Mouse (Mus musculus) MEL-GATA-1-ER (cell line): ENCODE data around the gene Bank1.
"Not testable (repeated sequence)": the region's sequence is repeated elsewhere in the genome, so short reads cannot be mapped to it uniquely, and the experiment has no call there.

Source experiments
- DNase-seq: peaks from one replicate; pipeline ENCODE4 v3.0.0-alpha.2; 2012; ENCODE audit warnings: low read depth; ENCODE audit errors: extremely low read depth

Gene Bank1

GRCm38 (mm10) chr3:136325783-136326182 lies at the start of gene Bank1:
TSS of gene Bank1 (minus strand) at chr3:136326066.
- no peak for DNase-seq

DNA sequence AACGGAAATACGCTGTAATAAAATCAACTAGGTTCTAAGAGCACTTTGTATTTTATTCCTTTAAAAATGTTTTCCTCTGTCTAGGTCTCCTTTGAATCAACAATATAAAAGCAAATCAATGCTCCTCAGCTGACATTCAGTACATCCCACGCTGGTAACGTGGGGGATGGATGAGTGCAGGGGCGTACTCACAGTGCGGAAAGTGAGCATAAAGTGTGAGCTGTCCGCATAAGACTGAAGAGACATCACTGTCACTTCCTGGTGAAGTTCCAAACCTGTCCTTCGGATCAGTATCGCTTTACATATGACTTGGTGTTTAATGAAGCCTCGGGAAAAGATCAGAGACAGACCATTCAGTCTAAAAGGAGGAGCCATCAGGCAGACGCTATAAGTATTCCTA lies 44.0 kb upstream of the Bank1 start:
- no peak for DNase-seq

GRCm38 (mm10) chr3:136369466-136369865 lies 43.6 kb upstream of the Bank1 start:
- DNase-seq = no peak

- DNase-seq = no peak
These were observed 42.7 kb upstream of the Bank1 start for GRCm38 (mm10) chr3:136368505-136368999.

- DNase-seq = no peak
These were observed 23.8 kb upstream of the Bank1 start for GRCm38 (mm10) chr3:136349690-136350089.

DNA sequence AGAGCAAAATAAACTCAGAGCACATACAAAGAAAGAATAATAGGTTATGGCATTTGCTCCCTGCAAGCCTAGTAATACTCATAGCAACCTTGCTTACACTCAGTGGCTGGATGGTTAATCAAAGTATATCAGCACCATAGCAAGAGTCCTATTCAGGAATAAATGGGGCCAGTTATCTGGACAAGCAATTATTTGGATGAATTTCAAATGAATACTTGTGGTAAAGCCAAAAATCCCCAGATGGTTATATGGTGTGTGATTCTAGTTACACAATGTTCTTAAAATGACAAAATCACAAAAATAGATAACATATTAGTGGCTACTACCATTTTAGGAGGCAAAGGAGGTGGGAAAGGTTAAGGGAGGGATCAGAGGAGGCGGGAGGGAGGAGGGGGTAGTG lies 22.7 kb upstream of the Bank1 start:
- DNase-seq = no peak

- DNase-seq = no peak
These were observed 21.4 kb upstream of the Bank1 start for GRCm38 (mm10) chr3:136347277-136347676.

DNA sequence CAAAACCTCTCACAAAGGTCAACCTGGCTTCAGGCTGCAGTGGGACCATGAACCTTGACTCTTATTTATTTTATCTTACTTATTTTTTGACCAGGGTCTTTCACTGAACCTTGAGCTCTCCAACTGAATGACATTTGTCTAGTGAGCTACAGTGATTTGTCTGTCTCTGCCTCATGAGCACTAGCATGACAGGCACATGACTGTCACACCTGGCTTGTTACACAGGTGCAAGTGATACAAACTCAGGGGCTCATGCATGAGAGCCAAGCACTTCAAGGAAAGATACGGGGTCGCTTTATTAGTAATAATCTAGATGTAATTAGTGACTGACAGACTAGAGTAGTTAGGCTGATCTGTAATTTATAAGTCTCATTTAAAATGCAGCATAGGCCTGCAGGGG lies 16.0 kb upstream of the Bank1 start:
- no peak for DNase-seq

DNA sequence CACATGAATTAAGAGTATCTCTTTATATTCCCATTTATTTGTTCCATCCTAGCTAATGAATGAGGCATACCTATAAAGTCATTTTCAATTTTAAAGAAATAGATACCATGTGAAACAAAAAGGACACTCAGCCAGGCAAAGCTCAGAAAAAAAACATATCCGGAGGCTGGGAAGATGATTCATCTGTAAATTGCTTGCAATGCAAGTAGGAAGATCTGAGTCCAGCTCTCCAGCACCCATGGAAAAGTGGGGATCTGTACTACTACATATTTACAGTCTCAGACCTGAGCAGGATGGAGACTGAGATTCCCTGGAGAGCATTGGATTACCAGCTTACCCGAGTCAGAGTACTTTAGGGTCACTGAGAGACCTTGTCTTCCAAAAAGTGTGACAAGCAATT lies 14.0 kb upstream of the Bank1 start:
- DNase-seq = no peak

DNA sequence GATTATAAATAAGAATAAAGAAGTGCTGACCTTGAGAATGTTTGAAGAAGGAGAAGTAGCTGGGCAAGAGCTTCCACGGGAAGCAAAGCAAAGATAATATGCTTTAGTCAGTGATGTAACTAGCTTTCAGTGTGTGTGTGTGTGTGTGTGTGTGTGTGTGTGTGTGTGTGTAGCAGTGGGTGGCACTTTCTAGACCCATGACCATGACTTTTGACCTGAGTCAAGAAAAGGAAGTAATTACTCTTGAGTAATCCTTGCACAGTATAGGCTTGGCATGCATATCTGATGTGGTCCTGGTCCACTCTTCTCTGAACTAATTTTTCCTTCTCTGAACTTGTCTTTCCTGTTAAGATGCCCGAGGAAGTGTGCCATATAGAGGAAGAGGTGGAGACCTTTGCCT lies 5.3 kb upstream of the Bank1 start:
- DNase-seq = no peak

GRCm38 (mm10) chr3:136330043-136330442 lies 4.2 kb upstream of the Bank1 start:
- DNase-seq = no peak

GRCm38 (mm10) chr3:136329133-136329532 lies 3.3 kb upstream of the Bank1 start:
- no peak for DNase-seq

GRCm38 (mm10) chr3:136324716-136325115 lies 1.1 kb downstream of the Bank1 start:
- DNase-seq = not testable (repeated sequence)

GRCm38 (mm10) chr3:136321936-136322335 lies 3.9 kb downstream of the Bank1 start:
- peak; percentile 4 for DNase-seq

DNA sequence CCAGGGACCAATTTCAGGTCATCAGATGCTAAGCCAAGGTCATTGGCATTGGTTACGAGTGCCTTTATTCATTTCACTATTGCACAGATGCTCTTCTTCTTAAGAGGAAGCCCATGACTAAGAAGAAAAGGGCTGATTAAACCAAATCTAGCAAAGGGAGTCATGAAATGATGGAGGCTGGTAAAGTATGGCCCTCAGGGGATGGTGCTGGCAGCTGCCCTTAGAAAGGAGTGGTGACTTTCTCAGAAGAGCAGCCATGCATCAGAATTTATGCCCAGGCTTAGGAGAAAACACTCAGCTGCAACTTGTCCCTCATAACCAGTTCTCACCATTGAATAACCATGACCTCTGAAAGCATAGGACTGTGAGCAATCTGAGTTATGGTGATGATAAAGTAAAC lies 17.4 kb downstream of the Bank1 start:
- no peak for DNase-seq

DNA sequence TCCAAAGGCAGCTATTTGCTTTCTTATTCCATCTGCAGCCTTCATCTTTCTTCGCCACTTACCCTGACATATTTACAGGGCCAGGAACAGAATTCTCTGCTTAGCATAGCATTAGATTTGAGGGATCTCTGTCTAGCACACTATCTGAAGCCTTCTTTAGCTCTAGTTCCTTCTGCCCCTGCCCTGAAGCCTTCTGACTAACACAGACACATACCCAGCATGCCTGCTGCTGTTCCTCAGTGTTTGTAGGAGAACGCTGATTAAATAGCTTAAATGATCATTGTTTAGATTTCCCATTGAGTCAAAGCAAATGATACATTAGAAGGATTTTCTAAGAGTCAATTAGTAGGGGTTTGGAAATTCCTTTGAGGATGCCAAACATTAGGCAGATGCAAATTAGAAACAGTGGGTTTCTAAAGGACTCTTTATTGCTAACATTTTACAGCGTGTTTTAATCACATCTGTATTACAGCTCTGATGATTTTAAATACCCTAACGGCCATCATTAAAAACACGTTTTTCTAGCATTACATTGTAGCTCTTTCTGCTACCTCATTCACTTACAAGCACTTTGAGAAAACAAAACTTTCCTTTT lies 19.2 kb downstream of the Bank1 start:
- no peak for DNase-seq

GRCm38 (mm10) chr3:136302541-136302940 lies 23.3 kb downstream of the Bank1 start:
- no peak for DNase-seq

DNA sequence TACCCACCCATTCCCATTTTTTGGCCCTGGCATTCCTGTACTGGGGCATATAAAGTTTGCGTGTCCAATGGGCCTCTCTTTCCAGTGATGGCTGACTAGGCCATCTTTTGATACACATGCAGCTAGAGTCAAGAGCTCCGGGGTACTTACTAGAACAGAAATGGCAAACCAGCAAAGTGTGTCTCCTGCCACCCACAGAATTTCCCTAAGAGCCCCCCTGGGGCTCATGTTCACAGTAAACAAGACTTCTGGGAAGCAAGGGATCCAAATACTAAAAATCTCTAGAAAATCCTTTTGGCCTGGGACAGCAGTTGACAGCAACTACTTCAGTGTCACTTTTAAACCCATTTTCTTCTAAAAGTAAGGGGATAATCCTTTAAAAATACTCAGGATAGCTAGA lies 25.1 kb downstream of the Bank1 start:
- DNase-seq = not testable (repeated sequence)

GRCm38 (mm10) chr3:136297355-136297754 lies 28.5 kb downstream of the Bank1 start:
- no peak for DNase-seq

GRCm38 (mm10) chr3:136295250-136295649 lies 30.6 kb downstream of the Bank1 start:
- no peak for DNase-seq

DNA sequence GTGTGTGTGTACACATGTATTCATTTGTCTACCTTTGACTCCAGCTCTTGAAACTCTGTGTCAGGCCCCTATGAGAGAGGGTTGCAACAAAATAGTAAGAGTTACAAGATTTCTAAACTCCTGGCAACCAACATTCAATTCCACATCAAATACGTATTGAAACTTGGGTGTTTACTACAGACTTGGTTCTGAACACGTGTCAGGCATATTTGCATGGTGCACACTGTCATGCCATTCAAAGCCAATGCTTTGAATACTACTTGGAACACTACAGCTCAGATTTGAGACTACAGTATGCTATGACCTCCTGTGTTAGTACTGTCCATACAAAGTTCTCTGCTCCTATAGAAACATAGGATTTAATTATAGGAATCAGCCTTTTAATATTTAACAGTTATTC lies 38.0 kb downstream of the Bank1 start:
- DNase-seq = no peak

DNA sequence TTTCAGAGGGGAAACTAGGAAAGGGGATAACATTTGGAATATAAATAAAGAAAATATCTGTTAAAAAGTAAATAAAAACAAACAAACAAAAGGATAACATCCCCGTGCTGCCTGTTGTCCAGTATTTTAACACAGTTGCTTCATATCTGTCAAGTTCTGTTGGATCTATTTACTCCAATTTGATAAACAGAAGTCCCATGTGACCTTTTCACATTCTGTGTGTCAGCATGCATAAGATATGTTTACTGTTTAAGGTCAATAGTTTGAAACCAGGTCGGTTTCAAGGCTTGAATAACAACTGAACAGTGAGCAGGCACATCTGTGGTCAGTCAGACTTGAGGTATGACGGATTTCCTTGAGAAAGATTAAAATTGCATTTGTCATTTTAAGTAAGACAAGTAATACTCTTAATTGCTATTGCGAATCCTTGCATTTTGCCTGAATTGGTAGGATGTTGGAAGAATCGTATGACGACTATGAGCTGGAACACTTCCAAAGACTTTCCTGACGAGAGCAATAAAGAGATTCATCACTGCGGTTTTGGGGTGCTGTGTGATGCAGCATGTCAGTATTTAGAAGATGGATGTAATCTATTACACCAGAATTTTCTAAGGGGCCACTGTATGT lies 60.8 kb downstream of the Bank1 start:
- no peak for DNase-seq

- DNase-seq = no peak
These were observed 68.1 kb downstream of the Bank1 start for GRCm38 (mm10) chr3:136257761-136258160.
